Mouse (Mus musculus) heart, adult 2 months (tissue): ENCODE results near the gene Polrmt. TPM values are rescaled to one million over a fixed set of nuclear protein-coding genes. Genes with fewer than 3 reads are reported as not detected.

ENCODE experiments used
- DNase-seq, 2 experiments: peaks; one replicate each; pipeline ENCODE4 v3.0.0; 2021
- H3K27ac ChIP-seq: fragments of 200-600 bp; 2 replicates; pipeline ENCODE4 v1.8.1; 2022
- H3K27me3 ChIP-seq: fragments of 200-500 bp; 2 replicates; pipeline ENCODE4 v1.6.1; 2012; ENCODE audit warnings: mild to moderate bottlenecking, low read length, inconsistent platforms, mixed read lengths; ENCODE audit not compliant: control insufficient read depth, insufficient read depth
- H3K36me3 ChIP-seq: fragments of 200-500 bp; 2 replicates; pipeline ENCODE4 v1.6.1; 2012; ENCODE audit warnings: low read length, inconsistent platforms; ENCODE audit not compliant: control insufficient read depth, insufficient read depth
- H3K4me1 ChIP-seq: fragments of 200-500 bp; 2 replicates; pipeline ENCODE4 v1.6.1; 2011; ENCODE audit warnings: low read length; ENCODE audit not compliant: control insufficient read depth, insufficient read depth
- H3K4me3 ChIP-seq: fragments of 200-600 bp; 2 replicates; pipeline ENCODE4 v1.8.1; 2022
- H3K79me2 ChIP-seq: fragments of 200-500 bp; replicated peaks from 2 replicates; pipeline ENCODE4 v1.6.1; 2012; ENCODE audit warnings: mild to moderate bottlenecking, inconsistent platforms, low read length, moderate library complexity, mixed read lengths; ENCODE audit not compliant: control insufficient read depth, insufficient read depth
- H3K9ac ChIP-seq: fragments of 200-500 bp; 2 replicates; pipeline ENCODE4 v1.6.1; 2012; ENCODE audit warnings: low read depth, mild to moderate bottlenecking, control low read depth, inconsistent platforms, low read length, mixed read lengths
- CTCF ChIP-seq: fragments of 200-600 bp; IDR thresholded peaks from 2 replicates; pipeline ENCODE4 v1.8.1; 2022; ENCODE audit warnings: antibody characterized with exemption, mild to moderate bottlenecking, moderate library complexity
- EP300 ChIP-seq: fragments of 200-500 bp; IDR thresholded peaks from 2 replicates; pipeline ENCODE4 v1.6.1; 2011; ENCODE audit warnings: low read depth, low read length, control low read depth; ENCODE audit not compliant: insufficient read depth
- POLR2A ChIP-seq: fragments of 200-500 bp; IDR thresholded peaks from 2 replicates; pipeline ENCODE4 v1.6.1; 2011; ENCODE audit warnings: mild to moderate bottlenecking, low read depth, low read length, control low read depth; ENCODE audit not compliant: insufficient read depth
- WGBS: fragments of 180-500 bp; shearing (Covaris S2); methylation state at CpG from one replicate; pipeline ENCODE4 v1.1.7; 2018; 5-methylcytosine and 5-hydroxymethylcytosine counted together
- intact Hi-C: fragments of 180-260 bp; cut with DNase I; formaldehyde crosslinking; loops from one replicate; pipeline ENCODE4 v1.15.1; 2025
- polyA plus RNA-seq: library from polyadenylated mRNA; depleted of rRNA; stranded (reverse); fragments of >200 nt; gene quantifications from 2 replicates; pipeline ENCODE4 v1.2.3, GENCODE M21; 2012
- total RNA-seq, 2 experiments: library from RNA; stranded (reverse); gene quantifications; 2 replicates each; pipeline ENCODE4 v1.2.3; 2021

Polrmt gene
- total and polyA plus RNA-seq, 3 experiments = 42.2 to 52.3 (median 44.7) TPM

- Histone ChIP-seq H3K4me1 (peaks cover 5% of the 10 kb centered on the region; the same call in 1 of the 2 replicates), H3K79me2 (no peaks in the 10 kb centered on the region), H3K27ac (no peak overlapping the region), H3K27me3 (no peaks in the 10 kb centered on the region), H3K4me3 (no peak overlapping the region), H3K36me3 (no peaks in the 10 kb centered on the region), H3K9ac (no peak overlapping the region)
- WGBS = 79% methylated on average over 1 of the region's 1 CpGs
- DNase-seq = no peak
- TF ChIP-seq EP300 = no peak
- TF ChIP-seq CTCF = peak; percentile 73
- intact Hi-C loops = no loop called here
These were observed 13.9 kb downstream of the Polrmt start for GRCm38 (mm10) chr10:79732500-79732899.

GRCm38 (mm10) chr10:79729357-79729965 is 16.9 kb downstream of the Polrmt start:
- WGBS = 40% methylated on average over 13 of the region's 13 CpGs
- peak overlapping the region; percentile 26 for H3K9ac ChIP-seq

GRCm38 (mm10) chr10:79728323-79729249 is 17.8 kb downstream of the Polrmt start:
- no peaks in the 10 kb centered on the region for H3K36me3 ChIP-seq
- H3K4me3 ChIP-seq = no peak overlapping the region
- peaks cover 5% of the 10 kb centered on the region; the same call in 1 of the 2 replicates for H3K4me1 ChIP-seq
- WGBS = 63% methylated on average over 28 of the region's 28 CpGs
- 0 out of 2 replicates have a peak overlapping the region, but pooled peaks have one; percentile 4 for H3K27ac ChIP-seq
- H3K27me3 ChIP-seq = no peaks in the 10 kb centered on the region
- intact Hi-C loops = no loop called here
- H3K9ac ChIP-seq = no peak overlapping the region
- TF ChIP-seq POLR2A (no peak), CTCF (no peak), EP300 (no peak)
- no peak for DNase-seq
- no peaks in the 10 kb centered on the region for H3K79me2 ChIP-seq

More at GRCm38 (mm10) chr10:79729357-79729965, 16.9 kb downstream of the Polrmt start:
- TF ChIP-seq CTCF (no peak), EP300 (0 out of 2 replicates have a peak, but pooled peaks have one; percentile 32)
- intact Hi-C loops = no loop called here
- Histone ChIP-seq H3K27ac (peak overlapping the region; percentile 31), H3K27me3 (no peaks in the 10 kb centered on the region), H3K36me3 (no peaks in the 10 kb centered on the region), H3K4me1 (peaks cover 5% of the 10 kb centered on the region; the same call in 1 of the 2 replicates), H3K4me3 (no peak overlapping the region), H3K79me2 (no peaks in the 10 kb centered on the region)
- peak; percentile 58 to 60 for DNase-seq

- no peak for TF ChIP-seq POLR2A
- TF ChIP-seq CTCF = peak; percentile 65
- Histone ChIP-seq H3K4me3 (no peak overlapping the region), H3K4me1 (peaks cover 7% of the 10 kb centered on the region; the same call in 1 of the 2 replicates), H3K9ac (no peak overlapping the region), H3K27me3 (no peaks in the 10 kb centered on the region), H3K27ac (no peak overlapping the region), H3K79me2 (no peaks in the 10 kb centered on the region), H3K36me3 (no peaks in the 10 kb centered on the region)
- no peak for DNase-seq
- 38% methylated on average over 11 of the region's 11 CpGs for WGBS
- intact Hi-C loops = no loop called here
These were observed 20.3 kb downstream of the Polrmt start for GRCm38 (mm10) chr10:79726090-79726489.

- Histone ChIP-seq H3K4me3 (no peak overlapping the region), H3K79me2 (no peaks in the 10 kb centered on the region), H3K9ac (no peak overlapping the region), H3K4me1 (peaks cover 4% of the 10 kb centered on the region; the same call in 1 of the 2 replicates), H3K36me3 (no peaks in the 10 kb centered on the region), H3K27ac (peak overlapping the region; percentile 7), H3K27me3 (no peaks in the 10 kb centered on the region)
- DNase-seq = no peak
- intact Hi-C loops = no loop called here
- 57% methylated on average over 7 of the region's 7 CpGs for WGBS
- TF ChIP-seq CTCF (no peak), EP300 (0 out of 2 replicates have a peak, but pooled peaks have one; percentile 27)
These were observed 22.7 kb downstream of the Polrmt start for GRCm38 (mm10) chr10:79723692-79724091.

GRCm38 (mm10) chr10:79723047-79723446 is 23.3 kb downstream of the Polrmt start:
- WGBS = 40% methylated on average over 6 of the region's 6 CpGs
- TF ChIP-seq POLR2A = no peak
- no peak for TF ChIP-seq CTCF
- TF ChIP-seq EP300 = no peak
- DNase-seq = no peak
- Histone ChIP-seq H3K27ac (peak overlapping the region; percentile 56), H3K4me1 (peaks cover 2% of the 10 kb centered on the region; the same call in 1 of the 2 replicates), H3K79me2 (no peaks in the 10 kb centered on the region), H3K9ac (no peak overlapping the region), H3K4me3 (no peak overlapping the region), H3K36me3 (no peaks in the 10 kb centered on the region), H3K27me3 (no peaks in the 10 kb centered on the region)
- intact Hi-C loops = no loop called here
